In the genomic region with DNA sequence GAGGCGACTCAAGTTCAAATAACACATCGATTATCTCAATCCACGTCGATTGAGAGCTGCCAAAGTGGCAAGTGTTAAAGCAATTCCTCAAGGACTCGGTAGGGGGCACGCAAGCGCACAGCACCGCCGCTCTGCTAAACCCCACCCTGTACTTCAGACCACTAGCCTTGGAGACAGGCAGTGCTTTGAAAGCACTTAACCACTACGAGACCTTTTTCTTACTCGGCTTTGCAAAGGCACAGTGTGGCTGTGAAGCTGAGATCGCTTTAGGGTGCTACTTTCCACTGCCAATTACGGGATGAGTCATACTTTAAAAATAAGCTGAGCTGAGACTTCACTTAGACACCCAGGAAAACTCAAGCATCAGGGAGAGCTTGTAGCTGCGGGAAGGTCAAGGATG, we compare ENCODE assay signal across 8 mouse cellular contexts. TPM values are rescaled to one million over a fixed set of nuclear protein-coding genes. Genes with fewer than 3 reads are reported as not detected.
A peak's percentile ranks its signal among the peaks of the same experiment; 100 is the strongest.
DNase-seq lines count a peak whose midpoint lies in the region; ATAC-seq and TF ChIP-seq lines count a peak whose summit lies in the region.

No protein-coding gene starts in this region.

- no peak overlapping the region for H3K4me3 ChIP-seq in embryonic facial prominence, embryonic 10.5 days
- no peak overlapping the region for H3K4me3 ChIP-seq in heart, embryonic 10.5 days
- no peak overlapping the region for H3K4me3 ChIP-seq in liver, postnatal 0 days (ENCODE audit: low read depth, low read length)

- H3K9ac ChIP-seq in liver, postnatal 0 days (replicated peaks) = no peak overlapping the region

- peak; percentile 88 for TF ChIP-seq CTCF in liver, postnatal 0 days (IDR thresholded peaks at IDR 0.05; ENCODE audit: low read depth)

- peaks cover 18% of the 10 kb centered on the region for H3K4me1 ChIP-seq in embryonic facial prominence, embryonic 10.5 days
- peaks cover 6% of the 10 kb centered on the region; the same call in 1 of the 2 replicates for H3K4me1 ChIP-seq in heart, embryonic 10.5 days
- H3K4me1 ChIP-seq in liver, postnatal 0 days (ENCODE audit: insufficient read depth) = no peaks in the 10 kb centered on the region

- ATAC-seq in liver, postnatal 0 days = no peak

- H3K36me3 ChIP-seq in embryonic facial prominence, embryonic 10.5 days (replicated peaks) = no peaks in the 10 kb centered on the region
- H3K36me3 ChIP-seq in heart, embryonic 10.5 days = no peaks in the 10 kb centered on the region
- no peaks in the 10 kb centered on the region for H3K36me3 ChIP-seq in liver, postnatal 0 days (replicated peaks; ENCODE audit: insufficient read depth, low read length)

- peak; percentile 65 to 67 for DNase-seq in CD8-positive naive resting alpha-beta T cell, adult 2 months (ENCODE audit: low read depth in 2 of 2, low spot score in 2 of 2)
- DNase-seq in adrenal gland, postnatal 10 days = peak; percentile 71
- DNase-seq in embryonic facial prominence, embryonic 10.5 days (ENCODE audit: low spot score) = peak; percentile 74
- DNase-seq in heart, embryonic 10.5 days (ENCODE audit: low spot score) = peak; percentile 86
- DNase-seq in kidney, postnatal 14 days = peak; percentile 69
- peak; percentile 70 for DNase-seq in liver, postnatal 0 days
- DNase-seq in ovary, postnatal 14 days (ENCODE audit: low spot score) = peak; percentile 56
- peak; percentile 31 to 71 for DNase-seq in thymus, postnatal 10 days (ENCODE audit: low spot score in 2 of 2)

- no peak overlapping the region for H3K27ac ChIP-seq in embryonic facial prominence, embryonic 10.5 days (replicated peaks)
- H3K27ac ChIP-seq in heart, embryonic 10.5 days = no peak overlapping the region
- H3K27ac ChIP-seq in liver, postnatal 0 days (ENCODE audit: low read depth) = no peak overlapping the region

- 12% methylated on average over 14 of the region's 14 CpGs for WGBS in embryonic facial prominence, embryonic 10.5 days
- 8% methylated on average over 14 of the region's 14 CpGs for WGBS in heart, embryonic 10.5 days
- 8% methylated on average over 14 of the region's 14 CpGs for WGBS in liver, postnatal 0 days (ENCODE audit: insufficient replicate concordance)

- H3K9me3 ChIP-seq in embryonic facial prominence, embryonic 10.5 days = no peaks in the 10 kb centered on the region
- H3K9me3 ChIP-seq in heart, embryonic 10.5 days = no peaks in the 10 kb centered on the region
- no peaks in the 10 kb centered on the region for H3K9me3 ChIP-seq in liver, postnatal 0 days (ENCODE audit: low read length)

- no peak overlapping the region for H3K4me2 ChIP-seq in liver, postnatal 0 days (ENCODE audit: low read depth, low read length)

- H3K27me3 ChIP-seq in embryonic facial prominence, embryonic 10.5 days (replicated peaks; ENCODE audit: low read depth, poor library complexity, severe bottlenecking) = peaks cover 11% of the 10 kb centered on the region; the same call in 1 of the 2 replicates
- H3K27me3 ChIP-seq in heart, embryonic 10.5 days (ENCODE audit: insufficient read depth, poor library complexity, severe bottlenecking) = no peaks in the 10 kb centered on the region
- no peaks in the 10 kb centered on the region for H3K27me3 ChIP-seq in liver, postnatal 0 days (ENCODE audit: insufficient read depth, low read length)

- no peak for TF ChIP-seq EP300 in liver, postnatal 0 days (IDR thresholded peaks at IDR 0.05; ENCODE audit: low read depth)

RNA-seq across cellular contexts. Expression of a gene that starts 9.7 kb away (rescaled TPM):
- total RNA-seq in adrenal gland, postnatal 10 days (2021) = 10 to 100 TPM; 48.8 to 56.2 TPM
- polyA plus RNA-seq in embryonic facial prominence, embryonic 10.5 days (2016; fragmentation: Nextera tagmentation; extraction: Ambion mirVana) = 5.3 and 6.1 TPM in 2 replicates
- 10.9 and 17.7 TPM in 2 replicates for polyA plus RNA-seq in heart, embryonic 10.5 days (2016; fragmentation: Nextera tagmentation; extraction: Ambion mirVana)
- polyA plus RNA-seq in liver, postnatal 0 days (2015; fragmentation: Nextera tagmentation; extraction: Ambion mirVana) = 13.1 and 13.9 TPM in 2 replicates
